Mouse (Mus musculus) B cell, adult 2 months (primary cell): ENCODE measurements around the gene Card11.

Experiments used
- DNase-seq, 2 experiments: peaks; one replicate each; pipeline ENCODE4 v3.0.0; 2022

The Card11 gene

GRCm38 (mm10) chr5:140831064-140831431 is 169.3 kb downstream of the Card11 start:
- DNase-seq = no peak

- peak; percentile 98 to 99 for DNase-seq
Measured at GRCm38 (mm10) chr5:140830314-140831063, 169.9 kb downstream of the Card11 start, which contains the start of gene Gna12. Gna12 (minus strand) TSS chr5:140830431.

- peak; percentile 68 to 69 for DNase-seq
Measured at GRCm38 (mm10) chr5:140829911-140830294, 170.5 kb downstream of the Card11 start.

- no peak for DNase-seq
Measured at GRCm38 (mm10) chr5:140829081-140829910, 171.1 kb downstream of the Card11 start.

- no peak for DNase-seq
Measured at GRCm38 (mm10) chr5:140828363-140828762, 172.0 kb downstream of the Card11 start.

GRCm38 (mm10) chr5:140827896-140828295 is 172.5 kb downstream of the Card11 start:
- no peak for DNase-seq

GRCm38 (mm10) chr5:140827413-140827812 is 173.0 kb downstream of the Card11 start:
- no peak for DNase-seq

- DNase-seq = no peak
Measured at GRCm38 (mm10) chr5:140826796-140827195, 173.6 kb downstream of the Card11 start.

- DNase-seq = no peak
Measured at GRCm38 (mm10) chr5:140826118-140826517, 174.3 kb downstream of the Card11 start.

GRCm38 (mm10) chr5:140824126-140824525 is 176.3 kb downstream of the Card11 start:
- DNase-seq = no peak

GRCm38 (mm10) chr5:140823386-140823785 is 177.0 kb downstream of the Card11 start:
- DNase-seq = no peak
